Mouse (Mus musculus): Measurements from ENCODE around the gene Ngdn. TPM values are rescaled to one million over a fixed set of nuclear protein-coding genes. Genes with fewer than 3 reads are reported as not detected.
A peak's percentile ranks its signal among the peaks of the same experiment; 100 is the strongest.

Gene Ngdn
- polyA plus RNA-seq, 2 experiments = 62.6 to 66.8 TPM

DNA sequence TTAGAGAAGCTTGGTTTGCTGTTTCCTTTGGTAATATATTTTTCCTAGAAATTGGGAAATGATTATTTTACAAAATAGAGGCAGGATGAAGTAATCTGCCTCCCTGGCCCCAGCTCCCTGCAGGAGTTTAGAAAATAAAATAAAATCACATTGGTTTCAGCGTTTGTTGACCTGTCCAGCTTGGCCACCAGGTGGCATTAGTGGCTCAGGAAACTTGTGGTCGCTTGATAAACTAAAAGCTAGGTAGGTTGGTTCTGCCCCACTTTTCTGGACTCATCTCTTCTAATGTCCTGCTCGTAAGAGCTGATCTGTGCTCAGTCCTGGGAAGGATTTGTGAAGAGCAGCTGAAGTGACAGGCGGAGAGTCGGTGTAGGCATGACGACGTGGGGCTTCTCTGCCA lies 9.0 kb downstream of the Ngdn start:
- H3K27me3 ChIP-seq (ENCODE audit: control insufficient read depth, insufficient read depth, low read length) = no peaks in the 10 kb centered on the region
- WGBS = 66% methylated on average over 7 of the region's 7 CpGs
- H3K9ac ChIP-seq (ENCODE audit: low read depth, low read length, severe bottlenecking) = no peak overlapping the region
- H3K9me3 ChIP-seq (ENCODE audit: control insufficient read depth, low read length) = no peaks in the 10 kb centered on the region
- ATAC-seq (ENCODE audit: low FRiP score, low read depth) = no peak
- TF ChIP-seq POLR2A (IDR thresholded peaks at IDR 0.05; ENCODE audit: borderline replicate concordance, extremely low read depth, insufficient read depth, insufficient read length) = no peak
- DNase-seq (ENCODE audit: low spot score) = peak; percentile 71
- no peak overlapping the region for H3K27ac ChIP-seq (replicated peaks; ENCODE audit: low read depth, low read length)
- H3K4me3 ChIP-seq (replicated peaks; ENCODE audit: low read length) = no peak overlapping the region
- H3K4me1 ChIP-seq (ENCODE audit: control insufficient read depth, insufficient read depth, low read length) = peaks cover 5% of the 10 kb centered on the region; the same call in 1 of the 2 replicates
- H3K36me3 ChIP-seq (ENCODE audit: control insufficient read depth, insufficient read depth, low read length) = peaks cover 45% of the 10 kb centered on the region
- no peak overlapping the region for H3K4me2 ChIP-seq (replicated peaks; ENCODE audit: low read depth, low read length, severe bottlenecking)

DNA sequence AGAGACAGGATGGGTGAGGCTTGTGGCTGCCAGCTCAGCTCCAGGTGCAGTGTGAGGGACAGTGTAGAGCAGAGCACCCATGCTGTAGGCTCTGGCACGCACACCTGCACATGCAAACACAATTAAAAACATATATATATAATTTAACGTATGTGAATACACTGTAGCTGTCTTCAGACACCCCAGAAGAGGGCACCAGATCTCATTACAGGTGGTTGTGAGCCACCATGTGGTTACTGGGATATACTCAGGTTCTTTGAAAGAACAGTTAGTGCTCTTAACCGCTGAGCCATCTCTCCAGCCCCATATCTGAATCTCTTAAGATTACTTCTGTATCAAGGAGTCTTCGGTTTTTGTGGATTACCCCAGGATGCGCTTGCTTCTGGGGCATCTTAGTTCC lies 10.3 kb downstream of the Ngdn start:
- Histone ChIP-seq H3K4me2 (replicated peaks; ENCODE audit: low read depth, low read length, severe bottlenecking) (no peak overlapping the region), H3K27ac (replicated peaks; ENCODE audit: low read depth, low read length) (no peak overlapping the region), H3K9ac (ENCODE audit: low read depth, low read length, severe bottlenecking) (no peak overlapping the region), H3K4me1 (ENCODE audit: control insufficient read depth, insufficient read depth, low read length) (peaks cover 5% of the 10 kb centered on the region; the same call in 1 of the 2 replicates), H3K36me3 (ENCODE audit: control insufficient read depth, insufficient read depth, low read length) (peaks cover 41% of the 10 kb centered on the region), H3K27me3 (ENCODE audit: control insufficient read depth, insufficient read depth, low read length) (no peaks in the 10 kb centered on the region), H3K4me3 (replicated peaks; ENCODE audit: low read length) (no peak overlapping the region), H3K9me3 (ENCODE audit: control insufficient read depth, low read length) (no peaks in the 10 kb centered on the region)
- TF ChIP-seq POLR2A (IDR thresholded peaks at IDR 0.05; ENCODE audit: borderline replicate concordance, extremely low read depth, insufficient read depth, insufficient read length) = no peak
- 75% methylated on average over 5 of the region's 5 CpGs for WGBS
- ATAC-seq (ENCODE audit: low FRiP score, low read depth) (no peak), DNase-seq (ENCODE audit: low spot score) (no peak)

DNA sequence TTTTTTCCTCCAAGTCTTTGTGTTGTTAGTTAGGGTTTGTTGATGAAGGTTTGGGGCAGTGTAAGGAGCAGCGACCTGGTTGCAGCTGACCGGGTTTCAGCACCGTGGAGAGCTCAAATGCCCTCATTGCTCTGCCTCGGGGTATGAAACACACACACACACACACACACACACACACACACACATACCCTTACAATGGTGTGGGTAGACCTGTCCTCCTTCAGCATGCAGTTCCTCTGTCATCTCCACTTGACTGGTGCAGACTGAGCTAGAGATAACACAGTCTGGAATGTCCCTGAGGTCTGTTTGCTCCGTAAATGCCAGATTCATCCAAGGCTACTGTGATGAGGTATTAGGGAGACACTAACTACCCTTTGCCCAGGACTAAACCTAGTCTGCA lies 12.0 kb downstream of the Ngdn start:
- no peak overlapping the region for H3K4me2 ChIP-seq (replicated peaks; ENCODE audit: low read depth, low read length, severe bottlenecking)
- no peaks in the 10 kb centered on the region for H3K27me3 ChIP-seq (ENCODE audit: control insufficient read depth, insufficient read depth, low read length)
- TF ChIP-seq POLR2A (IDR thresholded peaks at IDR 0.05; ENCODE audit: borderline replicate concordance, extremely low read depth, insufficient read depth, insufficient read length) = no peak
- no peak for ATAC-seq (ENCODE audit: low FRiP score, low read depth)
- WGBS = 19% methylated on average over 5 of the region's 5 CpGs
- no peak overlapping the region for H3K4me3 ChIP-seq (replicated peaks; ENCODE audit: low read length)
- H3K27ac ChIP-seq (replicated peaks; ENCODE audit: low read depth, low read length) = no peak overlapping the region
- H3K9me3 ChIP-seq (ENCODE audit: control insufficient read depth, low read length) = no peaks in the 10 kb centered on the region
- DNase-seq (ENCODE audit: low spot score) = no peak
- no peak overlapping the region for H3K9ac ChIP-seq (ENCODE audit: low read depth, low read length, severe bottlenecking)
- H3K36me3 ChIP-seq (ENCODE audit: control insufficient read depth, insufficient read depth, low read length) = peaks cover 23% of the 10 kb centered on the region
- H3K4me1 ChIP-seq (ENCODE audit: control insufficient read depth, insufficient read depth, low read length) = peaks cover 5% of the 10 kb centered on the region; the same call in 1 of the 2 replicates

DNA sequence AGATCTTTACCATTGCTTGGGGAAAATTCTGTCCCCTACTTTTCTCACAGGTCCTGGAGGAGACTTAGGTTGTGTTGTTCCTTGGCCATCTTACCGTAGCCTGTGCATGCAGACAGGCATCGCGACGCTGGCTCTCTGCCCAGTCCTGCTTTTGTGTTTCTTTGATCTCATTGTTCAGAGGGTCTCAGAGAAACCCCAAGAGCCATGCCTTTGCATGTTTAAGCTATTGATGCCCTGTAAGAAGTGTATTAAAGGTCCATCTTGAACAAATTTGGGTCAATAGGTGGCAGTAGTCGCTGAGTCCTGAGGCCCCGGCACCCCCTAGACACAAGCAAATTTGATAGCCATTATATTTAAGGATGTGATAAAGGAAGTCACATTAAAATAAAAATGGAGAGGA lies 12.4 kb downstream of the Ngdn start:
- DNase-seq (ENCODE audit: low spot score) = no peak
- Histone ChIP-seq H3K36me3 (ENCODE audit: control insufficient read depth, insufficient read depth, low read length) (peaks cover 19% of the 10 kb centered on the region), H3K4me2 (replicated peaks; ENCODE audit: low read depth, low read length, severe bottlenecking) (no peak overlapping the region), H3K27me3 (ENCODE audit: control insufficient read depth, insufficient read depth, low read length) (no peaks in the 10 kb centered on the region), H3K4me3 (replicated peaks; ENCODE audit: low read length) (no peak overlapping the region), H3K4me1 (ENCODE audit: control insufficient read depth, insufficient read depth, low read length) (peaks cover 5% of the 10 kb centered on the region; the same call in 1 of the 2 replicates), H3K9ac (ENCODE audit: low read depth, low read length, severe bottlenecking) (no peak overlapping the region), H3K9me3 (ENCODE audit: control insufficient read depth, low read length) (no peaks in the 10 kb centered on the region), H3K27ac (replicated peaks; ENCODE audit: low read depth, low read length) (no peak overlapping the region)
- WGBS = 22% methylated on average over 6 of the region's 6 CpGs
- ATAC-seq (ENCODE audit: low FRiP score, low read depth) = no peak
- no peak for TF ChIP-seq POLR2A (IDR thresholded peaks at IDR 0.05; ENCODE audit: borderline replicate concordance, extremely low read depth, insufficient read depth, insufficient read length)

DNA sequence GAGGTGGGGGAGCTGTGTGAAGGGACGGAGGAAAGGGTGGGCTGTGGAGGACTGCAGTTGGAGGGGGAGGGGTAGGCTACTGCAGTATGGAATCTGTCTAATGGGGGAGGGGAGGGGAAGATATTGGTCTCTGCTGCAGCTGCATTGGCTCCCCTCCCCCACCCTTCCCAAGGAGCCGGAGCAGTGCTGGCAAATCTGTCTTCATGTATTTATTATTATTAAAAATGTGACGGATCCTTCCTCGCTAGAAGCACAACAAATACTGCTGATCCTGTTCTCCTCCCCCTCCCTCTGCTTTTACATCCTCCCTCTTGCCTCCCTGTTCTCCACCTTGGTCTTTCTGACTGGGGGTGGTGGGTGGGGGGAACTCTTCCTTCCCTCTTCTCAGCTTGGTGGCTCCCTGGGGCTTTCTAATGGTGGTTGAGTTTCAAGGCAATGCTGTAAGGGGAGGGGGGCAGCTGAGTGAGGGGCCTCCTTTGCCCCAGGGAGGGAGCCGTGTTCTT lies 13.1 kb downstream of the Ngdn start:
- ATAC-seq (ENCODE audit: low FRiP score, low read depth) (no peak), DNase-seq (ENCODE audit: low spot score) (no peak)
- TF ChIP-seq POLR2A (IDR thresholded peaks at IDR 0.05; ENCODE audit: borderline replicate concordance, extremely low read depth, insufficient read depth, insufficient read length) = no peak
- Histone ChIP-seq H3K9me3 (ENCODE audit: control insufficient read depth, low read length) (no peaks in the 10 kb centered on the region), H3K36me3 (ENCODE audit: control insufficient read depth, insufficient read depth, low read length) (peaks cover 12% of the 10 kb centered on the region; the same call in 1 of the 2 replicates), H3K27me3 (ENCODE audit: control insufficient read depth, insufficient read depth, low read length) (no peaks in the 10 kb centered on the region), H3K9ac (ENCODE audit: low read depth, low read length, severe bottlenecking) (no peak overlapping the region), H3K4me1 (ENCODE audit: control insufficient read depth, insufficient read depth, low read length) (peaks cover 5% of the 10 kb centered on the region; the same call in 1 of the 2 replicates), H3K4me3 (replicated peaks; ENCODE audit: low read length) (no peak overlapping the region), H3K4me2 (replicated peaks; ENCODE audit: low read depth, low read length, severe bottlenecking) (no peak overlapping the region), H3K27ac (replicated peaks; ENCODE audit: low read depth, low read length) (no peak overlapping the region)
- WGBS = 11% methylated on average over 5 of the region's 5 CpGs
